In genomic region chr12:88045226-88045625, GRCm38 (mm10) we compare ENCODE assay signal across 14 mouse cellular contexts. TPM values are rescaled to one million over a fixed set of nuclear protein-coding genes. Genes with fewer than 3 reads are reported as not detected.
"Had no signal": no experiment of that assay in that cellular context is flagged by ENCODE, and none has a peak within 500 bp of the region (broad histone marks: within the 10 kb centered on the region; RNA-seq: fewer than 3 reads in every experiment).

No protein-coding gene starts in this region.

RNA-seq across cellular contexts. Expression of gene Gm2056, which starts 18.4 kb away (rescaled TPM):
- total RNA-seq: neutrophil, adult 5-6 weeks had no signal
- polyA plus RNA-seq: neural tube, embryonic 13.5 days; neural tube, embryonic 14.5 days; neural tube, embryonic 15.5 days; small intestine, adult 2 months; spleen, adult 2 months; stomach, embryonic 14.5 days; stomach, embryonic 15.5 days; stomach, embryonic 16.5 days; stomach, postnatal 0 days; testis, adult 2 months; thymus, adult 2 months; thymus, postnatal 0 days; urinary bladder, adult 2 months had no signal

RNA-seq across cellular contexts. Expression of gene Gm6803, which starts 26.7 kb away (rescaled TPM):
- total RNA-seq: neutrophil, adult 5-6 weeks had no signal
- polyA plus RNA-seq: neural tube, embryonic 13.5 days; neural tube, embryonic 14.5 days; neural tube, embryonic 15.5 days; small intestine, adult 2 months; spleen, adult 2 months; stomach, embryonic 14.5 days; stomach, embryonic 15.5 days; stomach, embryonic 16.5 days; stomach, postnatal 0 days; testis, adult 2 months; thymus, adult 2 months; thymus, postnatal 0 days; urinary bladder, adult 2 months had no signal

RNA-seq across cellular contexts. Expression of gene Gm2075, which starts 33.6 kb away (rescaled TPM):
- total RNA-seq: neutrophil, adult 5-6 weeks had no signal
- polyA plus RNA-seq: neural tube, embryonic 13.5 days; neural tube, embryonic 14.5 days; neural tube, embryonic 15.5 days; small intestine, adult 2 months; spleen, adult 2 months; stomach, embryonic 14.5 days; stomach, embryonic 15.5 days; stomach, embryonic 16.5 days; stomach, postnatal 0 days; testis, adult 2 months; thymus, adult 2 months; thymus, postnatal 0 days; urinary bladder, adult 2 months had no signal

RNA-seq across cellular contexts. Expression of gene Gm16368, which starts 38.3 kb away (rescaled TPM):
- total RNA-seq: neutrophil, adult 5-6 weeks had no signal
- polyA plus RNA-seq: neural tube, embryonic 13.5 days; neural tube, embryonic 14.5 days; neural tube, embryonic 15.5 days; small intestine, adult 2 months; spleen, adult 2 months; stomach, embryonic 14.5 days; stomach, embryonic 15.5 days; stomach, embryonic 16.5 days; stomach, postnatal 0 days; testis, adult 2 months; thymus, adult 2 months; thymus, postnatal 0 days; urinary bladder, adult 2 months had no signal
